Mouse (Mus musculus) forebrain, embryonic 13.5 days (tissue): ENCODE results near the gene Nell1. TPM values are rescaled to one million over a fixed set of nuclear protein-coding genes. Genes with fewer than 3 reads are reported as not detected.

Source experiments
- ATAC-seq: fragments of 200-750 bp; cut with Nextera tagmentation; 2 replicates; pipeline ENCODE4 v1.8.0; 2017
- H3K27ac ChIP-seq: fragments of 300-500 bp; sonication (generic); 2 replicates; pipeline ENCODE4 v1.5.1; 2015; ENCODE audit warnings: inconsistent platforms, mild to moderate bottlenecking, moderate library complexity
- H3K27me3 ChIP-seq: fragments of 300-500 bp; sonication (generic); 2 replicates; pipeline ENCODE4 v1.6.1; 2015; ENCODE audit warnings: mild to moderate bottlenecking, inconsistent platforms
- H3K36me3 ChIP-seq: fragments of 300-500 bp; sonication (generic); 2 replicates; pipeline ENCODE4 v1.6.1; 2015; ENCODE audit warnings: mild to moderate bottlenecking, inconsistent platforms; ENCODE audit not compliant: poor library complexity, severe bottlenecking
- H3K4me1 ChIP-seq: fragments of 300-500 bp; sonication (generic); 2 replicates; pipeline ENCODE4 v1.6.1; 2015; ENCODE audit warnings: inconsistent platforms
- H3K4me2 ChIP-seq: fragments of 300-500 bp; sonication (generic); 2 replicates; pipeline ENCODE4 v1.6.1; 2015; ENCODE audit warnings: inconsistent platforms, mild to moderate bottlenecking, moderate library complexity
- H3K4me3 ChIP-seq: fragments of 300-500 bp; sonication (generic); 2 replicates; pipeline ENCODE4 v1.5.1; 2015; ENCODE audit warnings: mild to moderate bottlenecking, inconsistent platforms
- H3K9ac ChIP-seq: fragments of 300-500 bp; sonication (generic); 2 replicates; pipeline ENCODE4 v1.6.1; 2015; ENCODE audit warnings: mild to moderate bottlenecking, inconsistent platforms
- H3K9me3 ChIP-seq: fragments of 300-500 bp; sonication (generic); replicated peaks from 2 replicates; pipeline ENCODE4 v1.6.1; 2016; ENCODE audit warnings: inconsistent platforms
- WGBS: fragments of 180-500 bp; shearing (Covaris S2); methylation state at CpG from one replicate; pipeline ENCODE4 v1.1.7; 2015; 5-methylcytosine and 5-hydroxymethylcytosine counted together
- polyA plus RNA-seq: library from polyadenylated mRNA; unstranded; fragments of >200 nt; fragmentation: Nextera tagmentation; extraction: Ambion mirVana; gene quantifications from 2 replicates; pipeline ENCODE4 v1.2.1, GENCODE M21; 2015

Gene Nell1
- polyA plus RNA-seq, 1 experiment from 2014 or later: 2.9 TPM

GRCm38 (mm10) chr7:49969516-49969915 lies 5.1 kb upstream of the Nell1 start:
- Histone ChIP-seq H3K4me3 (no peak overlapping the region), H3K27ac (no peak overlapping the region), H3K4me2 (no peak overlapping the region), H3K4me1 (peaks cover under 1% of the 10 kb centered on the region), H3K36me3 (no peaks in the 10 kb centered on the region), H3K9ac (no peak overlapping the region), H3K9me3 (no peaks in the 10 kb centered on the region), H3K27me3 (peaks cover 20% of the 10 kb centered on the region)
- ATAC-seq: no peak
- 34% methylated on average over 4 of the region's 4 CpGs for WGBS

GRCm38 (mm10) chr7:49975441-49976121 lies 917 bp downstream of the Nell1 start:
- Histone ChIP-seq H3K9ac (peak overlapping the region; percentile 63), H3K27me3 (peaks cover 80% of the 10 kb centered on the region)

GRCm38 (mm10) chr7:49981511-49982227 lies 7.0 kb downstream of the Nell1 start:
- WGBS: 7% methylated on average over 9 of the region's 9 CpGs
- Histone ChIP-seq H3K27ac (0 out of 2 replicates have a peak overlapping the region, but pooled peaks have one; percentile 31), H3K4me2 (no peak overlapping the region), H3K4me3 (no peak overlapping the region), H3K27me3 (peaks cover 64% of the 10 kb centered on the region), H3K9me3 (no peaks in the 10 kb centered on the region), H3K36me3 (no peaks in the 10 kb centered on the region), H3K9ac (no peak overlapping the region), H3K4me1 (peaks cover 21% of the 10 kb centered on the region)
- ATAC-seq: peak; percentile 88

More at GRCm38 (mm10) chr7:49975441-49976121, 917 bp downstream of the Nell1 start:
- Histone ChIP-seq H3K4me3 (peak overlapping the region; percentile 53), H3K4me2 (peak overlapping the region; percentile 95), H3K9me3 (no peaks in the 10 kb centered on the region), H3K36me3 (no peaks in the 10 kb centered on the region), H3K27ac (no peak overlapping the region), H3K4me1 (peaks cover 19% of the 10 kb centered on the region)
- 2% methylated on average over 40 of the region's 40 CpGs for WGBS
- ATAC-seq: peak; percentile 76

- Histone ChIP-seq H3K36me3 (no peaks in the 10 kb centered on the region), H3K9me3 (no peaks in the 10 kb centered on the region), H3K4me3 (no peak overlapping the region), H3K27me3 (peaks cover 34% of the 10 kb centered on the region), H3K9ac (no peak overlapping the region), H3K4me2 (no peak overlapping the region), H3K4me1 (peaks cover 21% of the 10 kb centered on the region), H3K27ac (no peak overlapping the region)
- WGBS: 24% methylated on average over 6 of the region's 6 CpGs
- ATAC-seq: no peak
Measured at GRCm38 (mm10) chr7:49984698-49985097, 10.0 kb downstream of the Nell1 start.

GRCm38 (mm10) chr7:49985947-49986346 lies 11.3 kb downstream of the Nell1 start:
- Histone ChIP-seq H3K36me3 (no peaks in the 10 kb centered on the region), H3K27me3 (peaks cover 22% of the 10 kb centered on the region), H3K4me3 (no peak overlapping the region), H3K4me2 (no peak overlapping the region), H3K27ac (no peak overlapping the region), H3K4me1 (peaks cover 20% of the 10 kb centered on the region), H3K9ac (no peak overlapping the region), H3K9me3 (no peaks in the 10 kb centered on the region)
- WGBS: 91% methylated on average over 8 of the region's 8 CpGs
- no peak for ATAC-seq

- H3K4me1 ChIP-seq: no peaks in the 10 kb centered on the region
- H3K4me2 ChIP-seq: no peak overlapping the region
- H3K9me3 ChIP-seq: no peaks in the 10 kb centered on the region
- whole genome bisulfite sequencing: 78% methylated on average over 4 of the region's 4 CpGs
- ATAC-seq: no peak
- no peaks in the 10 kb centered on the region for H3K27me3 ChIP-seq
- no peak overlapping the region for H3K4me3 ChIP-seq
- no peak overlapping the region for H3K9ac ChIP-seq
- no peaks in the 10 kb centered on the region for H3K36me3 ChIP-seq
- no peak overlapping the region for H3K27ac ChIP-seq
Measured at GRCm38 (mm10) chr7:49999321-49999720, 24.7 kb downstream of the Nell1 start.

- no peaks in the 10 kb centered on the region for H3K9me3 ChIP-seq
- H3K36me3 ChIP-seq: no peaks in the 10 kb centered on the region
- no peak for ATAC-seq
- no peak overlapping the region for H3K27ac ChIP-seq
- H3K27me3 ChIP-seq: no peaks in the 10 kb centered on the region
- no peak overlapping the region for H3K4me2 ChIP-seq
- no peak overlapping the region for H3K9ac ChIP-seq
- H3K4me3 ChIP-seq: no peak overlapping the region
- H3K4me1 ChIP-seq: no peaks in the 10 kb centered on the region
- whole genome bisulfite sequencing: 84% methylated on average over 2 of the region's 2 CpGs
Measured at GRCm38 (mm10) chr7:50005268-50005667, 30.6 kb downstream of the Nell1 start.

GRCm38 (mm10) chr7:50035187-50036153 lies 60.8 kb downstream of the Nell1 start:
- Histone ChIP-seq H3K27ac (no peak overlapping the region), H3K36me3 (no peaks in the 10 kb centered on the region), H3K4me2 (no peak overlapping the region), H3K9me3 (no peaks in the 10 kb centered on the region), H3K9ac (no peak overlapping the region), H3K27me3 (no peaks in the 10 kb centered on the region), H3K4me1 (no peaks in the 10 kb centered on the region), H3K4me3 (no peak overlapping the region)
- WGBS: 80% methylated on average over 13 of the region's 13 CpGs
- no peak for ATAC-seq

GRCm38 (mm10) chr7:50041112-50041511 lies 66.4 kb downstream of the Nell1 start:
- 70% methylated on average over 6 of the region's 6 CpGs for WGBS
- Histone ChIP-seq H3K4me3 (no peak overlapping the region), H3K9me3 (no peaks in the 10 kb centered on the region), H3K4me1 (no peaks in the 10 kb centered on the region), H3K9ac (no peak overlapping the region), H3K36me3 (no peaks in the 10 kb centered on the region), H3K4me2 (no peak overlapping the region), H3K27me3 (no peaks in the 10 kb centered on the region), H3K27ac (no peak overlapping the region)
- no peak for ATAC-seq

- H3K27me3 ChIP-seq: no peaks in the 10 kb centered on the region
- no peaks in the 10 kb centered on the region for H3K36me3 ChIP-seq
- no peak overlapping the region for H3K27ac ChIP-seq
- H3K4me2 ChIP-seq: no peak overlapping the region
- H3K4me1 ChIP-seq: no peaks in the 10 kb centered on the region
- H3K9me3 ChIP-seq: no peaks in the 10 kb centered on the region
- no peak overlapping the region for H3K9ac ChIP-seq
- H3K4me3 ChIP-seq: no peak overlapping the region
- no peak for ATAC-seq
- 90% methylated on average over 4 of the region's 4 CpGs for WGBS
Measured at GRCm38 (mm10) chr7:50050144-50050543, 75.5 kb downstream of the Nell1 start.

- no peaks in the 10 kb centered on the region for H3K36me3 ChIP-seq
- 88% methylated on average over 2 of the region's 2 CpGs for WGBS
- H3K27me3 ChIP-seq: no peaks in the 10 kb centered on the region
- no peaks in the 10 kb centered on the region for H3K9me3 ChIP-seq
- no peak for ATAC-seq
- H3K4me2 ChIP-seq: no peak overlapping the region
- no peaks in the 10 kb centered on the region for H3K4me1 ChIP-seq
- no peak overlapping the region for H3K27ac ChIP-seq
- H3K4me3 ChIP-seq: no peak overlapping the region
- no peak overlapping the region for H3K9ac ChIP-seq
Measured at GRCm38 (mm10) chr7:50053704-50054103, 79.0 kb downstream of the Nell1 start.

- Histone ChIP-seq H3K4me2 (no peak overlapping the region), H3K9ac (no peak overlapping the region), H3K27me3 (no peaks in the 10 kb centered on the region), H3K4me1 (no peaks in the 10 kb centered on the region), H3K36me3 (no peaks in the 10 kb centered on the region), H3K9me3 (no peaks in the 10 kb centered on the region), H3K27ac (no peak overlapping the region), H3K4me3 (no peak overlapping the region)
- no peak for ATAC-seq
- 84% methylated on average over 5 of the region's 5 CpGs for WGBS
Measured at GRCm38 (mm10) chr7:50094461-50094860, 119.8 kb downstream of the Nell1 start.
